Mouse (Mus musculus) lung, embryonic 16.5 days (tissue): Measurements from ENCODE around the gene Btbd19. TPM values are rescaled to one million over a fixed set of nuclear protein-coding genes. Genes with fewer than 3 reads are reported as not detected.
A peak's percentile ranks its signal among the peaks of the same experiment; 100 is the strongest.

Source experiments
- ATAC-seq: fragments of 200-750 bp; cut with Nextera tagmentation; 2 replicates; pipeline ENCODE4 v1.8.0; 2017; ENCODE audit warnings: low read depth, mild to moderate bottlenecking, moderate library complexity
- H3K27ac ChIP-seq: fragments of 300-500 bp; sonication (generic); 2 replicates; pipeline ENCODE4 v1.5.1; 2014; ENCODE audit warnings: mild to moderate bottlenecking, control low read depth, low read length
- H3K27me3 ChIP-seq: fragments of 300-500 bp; sonication (generic); 2 replicates; pipeline ENCODE4 v1.6.1; 2014; ENCODE audit warnings: low read depth, low read length, mixed read lengths; ENCODE audit not compliant: control insufficient read depth, insufficient read depth
- H3K36me3 ChIP-seq: fragments of 300-500 bp; sonication (generic); 2 replicates; pipeline ENCODE4 v1.6.1; 2014; ENCODE audit warnings: low read length; ENCODE audit not compliant: control insufficient read depth, insufficient read depth
- H3K4me1 ChIP-seq: fragments of 300-500 bp; sonication (generic); replicated peaks from 2 replicates; pipeline ENCODE4 v1.6.1; 2014; ENCODE audit warnings: low read length, mixed read lengths; ENCODE audit not compliant: control insufficient read depth, insufficient read depth
- H3K4me2 ChIP-seq: fragments of 300-500 bp; sonication (generic); 2 replicates; pipeline ENCODE4 v1.6.1; 2014; ENCODE audit warnings: low read depth, low read length, control low read depth
- H3K4me3 ChIP-seq: fragments of 300-500 bp; sonication (generic); 2 replicates; pipeline ENCODE4 v1.5.1; 2014; ENCODE audit warnings: mild to moderate bottlenecking, low read length, control low read depth
- H3K9ac ChIP-seq: fragments of 300-500 bp; sonication (generic); 2 replicates; pipeline ENCODE4 v1.6.1; 2014; ENCODE audit warnings: low read length, control low read depth
- H3K9me3 ChIP-seq: fragments of 300-500 bp; sonication (generic); 2 replicates; pipeline ENCODE4 v1.6.1; 2016; ENCODE audit warnings: low read length; ENCODE audit not compliant: control insufficient read depth
- WGBS: fragments of 180-500 bp; shearing (Covaris S2); extraction: QIAGEN DNeasy Blood & Tissue Kit; methylation state at CpG from one replicate; pipeline ENCODE4 v1.1.7; 2014; 5-methylcytosine and 5-hydroxymethylcytosine counted together
- polyA plus RNA-seq: library from polyadenylated mRNA; unstranded; fragments of >200 nt; fragmentation: Nextera tagmentation; extraction: Ambion mirVana; gene quantifications from 2 replicates; pipeline ENCODE4 v1.2.1, GENCODE M21; 2015

The Btbd19 gene
- polyA plus RNA-seq, 1 experiment from 2014 or later: 4.9 TPM

GRCm38 (mm10) chr4:117120445-117121414 lies 4.8 kb downstream of the Btbd19 start:
- Histone ChIP-seq H3K4me1 (peaks cover 28% of the 10 kb centered on the region), H3K36me3 (no peaks in the 10 kb centered on the region), H3K9me3 (no peaks in the 10 kb centered on the region), H3K9ac (peak overlapping the region; percentile 81), H3K27me3 (no peaks in the 10 kb centered on the region), H3K4me2 (peak overlapping the region; percentile 85), H3K27ac (peak overlapping the region; percentile 95), H3K4me3 (peak overlapping the region; percentile 83)
- ATAC-seq: peak; percentile 96
- WGBS: under 1% methylated on average over 69 of the region's 69 CpGs

- Histone ChIP-seq H3K36me3 (no peaks in the 10 kb centered on the region), H3K27me3 (no peaks in the 10 kb centered on the region), H3K9ac (peak overlapping the region; percentile 77), H3K4me1 (peaks cover 21% of the 10 kb centered on the region), H3K9me3 (no peaks in the 10 kb centered on the region), H3K4me3 (peak overlapping the region; percentile 83), H3K27ac (peak overlapping the region; percentile 95), H3K4me2 (peak overlapping the region; percentile 85)
- no peak; the same call in 1 of the 2 replicates for ATAC-seq
- 3% methylated on average over 10 of the region's 10 CpGs for WGBS
These were observed 5.5 kb downstream of the Btbd19 start for GRCm38 (mm10) chr4:117120052-117120444.

DNA sequence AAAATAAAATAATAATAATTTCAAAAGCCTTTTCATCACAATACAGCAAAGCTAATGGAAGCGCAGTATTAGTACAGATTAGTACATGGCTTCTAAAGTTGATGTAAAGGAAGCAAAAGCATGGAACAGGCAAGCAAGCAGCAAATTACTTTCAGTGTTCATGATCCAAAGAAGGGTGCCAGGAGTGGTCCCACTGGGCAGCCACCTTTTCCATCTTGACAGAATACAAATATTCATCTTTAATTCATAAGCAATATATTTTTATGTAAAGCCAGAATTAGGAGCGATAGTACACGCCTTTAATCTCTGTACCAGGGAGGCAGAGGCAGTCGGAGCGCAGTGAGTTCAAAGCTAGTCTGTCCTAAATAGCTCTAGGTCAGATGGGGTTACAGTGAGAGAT lies 5.9 kb downstream of the Btbd19 start:
- Histone ChIP-seq H3K4me1 (peaks cover 17% of the 10 kb centered on the region), H3K4me2 (peak overlapping the region; percentile 85), H3K27me3 (no peaks in the 10 kb centered on the region), H3K9me3 (no peaks in the 10 kb centered on the region), H3K36me3 (no peaks in the 10 kb centered on the region), H3K27ac (peak overlapping the region; percentile 95), H3K9ac (peak overlapping the region; percentile 77), H3K4me3 (peak overlapping the region; percentile 83)
- ATAC-seq: no peak
- 68% methylated on average over 5 of the region's 5 CpGs for WGBS

GRCm38 (mm10) chr4:117117931-117118330 lies 7.6 kb downstream of the Btbd19 start:
- Histone ChIP-seq H3K4me1 (peaks cover 9% of the 10 kb centered on the region; the same call in 1 of the 2 replicates), H3K27me3 (no peaks in the 10 kb centered on the region), H3K9ac (no peak overlapping the region), H3K4me3 (no peak overlapping the region), H3K9me3 (no peaks in the 10 kb centered on the region), H3K27ac (no peak overlapping the region), H3K36me3 (0 out of 2 replicates have a peak, but pooled peaks cover 2% of the 10 kb centered on the region), H3K4me2 (no peak overlapping the region)
- WGBS: 92% methylated on average over 7 of the region's 7 CpGs
- no peak for ATAC-seq

GRCm38 (mm10) chr4:117115592-117115991 lies 9.9 kb downstream of the Btbd19 start:
- no peak overlapping the region for H3K27ac ChIP-seq
- H3K4me3 ChIP-seq: no peak overlapping the region
- H3K4me2 ChIP-seq: no peak overlapping the region
- no peak overlapping the region for H3K9ac ChIP-seq
- no peaks in the 10 kb centered on the region for H3K27me3 ChIP-seq
- 82% methylated on average over 5 of the region's 5 CpGs for WGBS
- ATAC-seq: no peak
- H3K36me3 ChIP-seq: 0 out of 2 replicates have a peak, but pooled peaks cover 4% of the 10 kb centered on the region
- H3K4me1 ChIP-seq: peaks cover 6% of the 10 kb centered on the region; the same call in 1 of the 2 replicates
- H3K9me3 ChIP-seq: no peaks in the 10 kb centered on the region

DNA sequence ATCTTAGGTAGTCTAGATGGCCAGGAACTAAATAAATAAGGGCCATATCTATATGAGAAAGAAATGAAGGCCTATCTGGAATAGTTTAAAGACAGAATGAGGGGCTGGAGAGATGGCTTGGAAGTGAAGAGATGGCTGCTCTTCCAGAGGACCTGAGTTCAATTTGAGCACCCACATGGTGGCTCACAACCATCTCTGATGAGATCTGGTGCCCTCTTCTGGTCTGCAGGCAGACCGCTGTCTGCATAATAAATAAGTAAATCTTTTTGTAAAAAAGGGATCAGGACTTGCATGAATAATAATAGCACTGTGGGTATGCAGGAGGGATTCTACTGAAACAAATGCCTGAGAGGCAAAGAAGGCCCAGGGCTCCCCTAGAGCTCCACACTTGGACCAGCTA lies 12.3 kb downstream of the Btbd19 start:
- WGBS: 84% methylated on average over 1 of the region's 1 CpGs
- Histone ChIP-seq H3K27me3 (no peaks in the 10 kb centered on the region), H3K9me3 (no peaks in the 10 kb centered on the region), H3K4me1 (no peaks in the 10 kb centered on the region), H3K4me2 (no peak overlapping the region), H3K27ac (no peak overlapping the region), H3K9ac (no peak overlapping the region), H3K36me3 (peaks cover 12% of the 10 kb centered on the region; the same call in 1 of the 2 replicates), H3K4me3 (no peak overlapping the region)
- no peak for ATAC-seq

GRCm38 (mm10) chr4:117110985-117111384 lies 14.5 kb downstream of the Btbd19 start:
- no peak for ATAC-seq
- peaks cover 12% of the 10 kb centered on the region; the same call in 1 of the 2 replicates for H3K36me3 ChIP-seq
- no peak overlapping the region for H3K9ac ChIP-seq
- no peak overlapping the region for H3K27ac ChIP-seq
- no peak overlapping the region for H3K4me3 ChIP-seq
- WGBS: 95% methylated on average over 11 of the region's 11 CpGs
- no peaks in the 10 kb centered on the region for H3K27me3 ChIP-seq
- no peaks in the 10 kb centered on the region for H3K4me1 ChIP-seq
- no peak overlapping the region for H3K4me2 ChIP-seq
- H3K9me3 ChIP-seq: no peaks in the 10 kb centered on the region

DNA sequence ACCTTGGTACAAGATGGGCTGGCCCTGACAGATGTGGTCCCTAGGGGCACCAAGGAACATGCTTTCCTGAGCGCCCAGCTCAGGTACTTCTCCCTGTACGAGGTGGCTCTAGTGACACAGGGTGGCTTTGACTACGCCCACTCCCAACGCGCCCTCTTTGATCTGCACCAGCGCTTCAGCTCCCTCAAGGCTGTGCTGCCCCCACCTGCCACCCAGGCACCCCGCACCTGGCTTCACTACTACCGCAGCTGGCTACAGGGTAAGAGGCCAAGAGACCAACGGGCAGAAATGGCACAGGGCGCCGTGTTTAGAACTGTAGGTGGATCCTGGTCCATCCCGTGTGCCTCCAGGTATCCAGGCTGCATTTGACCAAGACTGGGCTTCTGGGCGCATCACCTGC lies 15.3 kb downstream of the Btbd19 start:
- no peaks in the 10 kb centered on the region for H3K27me3 ChIP-seq
- no peak overlapping the region for H3K27ac ChIP-seq
- WGBS: 92% methylated on average over 13 of the region's 13 CpGs
- no peak overlapping the region for H3K4me3 ChIP-seq
- H3K4me2 ChIP-seq: no peak overlapping the region
- no peaks in the 10 kb centered on the region for H3K9me3 ChIP-seq
- H3K4me1 ChIP-seq: peaks cover 1% of the 10 kb centered on the region; the same call in 1 of the 2 replicates
- peaks cover 12% of the 10 kb centered on the region; the same call in 1 of the 2 replicates for H3K36me3 ChIP-seq
- ATAC-seq: no peak
- H3K9ac ChIP-seq: no peak overlapping the region

DNA sequence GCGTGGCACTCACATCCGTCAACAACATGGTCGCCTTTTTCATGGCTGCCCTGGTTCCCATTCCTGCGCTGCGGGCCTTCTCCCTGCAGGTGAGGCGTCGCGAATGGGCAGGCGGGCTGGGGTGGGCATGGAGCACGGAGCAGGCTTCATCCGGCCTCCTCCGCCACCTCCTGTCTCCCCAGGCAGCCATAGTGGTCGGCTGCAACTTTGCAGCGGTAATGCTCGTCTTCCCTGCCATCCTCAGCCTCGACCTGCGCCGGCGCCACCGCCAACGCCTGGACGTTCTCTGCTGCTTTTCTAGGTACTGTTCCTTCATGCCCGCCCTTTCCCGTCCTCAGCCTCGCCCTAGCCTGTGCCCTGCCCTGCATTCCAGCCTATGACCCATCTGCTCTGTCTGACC lies 16.2 kb downstream of the Btbd19 start:
- Histone ChIP-seq H3K27me3 (no peaks in the 10 kb centered on the region), H3K27ac (no peak overlapping the region), H3K4me1 (peaks cover 7% of the 10 kb centered on the region; the same call in 1 of the 2 replicates), H3K4me2 (no peak overlapping the region), H3K4me3 (no peak overlapping the region), H3K9me3 (no peaks in the 10 kb centered on the region), H3K9ac (no peak overlapping the region), H3K36me3 (peaks cover 12% of the 10 kb centered on the region; the same call in 1 of the 2 replicates)
- 90% methylated on average over 25 of the region's 25 CpGs for WGBS
- ATAC-seq: no peak
